Mouse (Mus musculus) liver, embryonic 12.5 days (tissue): Measurements from ENCODE around the gene Vamp2. TPM values are rescaled to one million over a fixed set of nuclear protein-coding genes. Genes with fewer than 3 reads are reported as not detected.

Source experiments
- ATAC-seq: fragments of 200-750 bp; cut with Nextera tagmentation; 2 replicates; pipeline ENCODE4 v1.8.0; 2017; ENCODE audit warnings: moderate number of reproducible peaks, mild to moderate bottlenecking, moderate library complexity
- H3K27ac ChIP-seq: fragments of 300-500 bp; sonication (generic); 2 replicates; pipeline ENCODE4 v1.5.1; 2016; ENCODE audit warnings: mild to moderate bottlenecking
- H3K27me3 ChIP-seq: fragments of 300-500 bp; sonication (generic); replicated peaks from 2 replicates; pipeline ENCODE4 v1.6.1; 2016; ENCODE audit warnings: mild to moderate bottlenecking, moderate library complexity
- H3K36me3 ChIP-seq: fragments of 300-500 bp; sonication (generic); 2 replicates; pipeline ENCODE4 v1.6.1; 2016; ENCODE audit warnings: mild to moderate bottlenecking, moderate library complexity
- H3K4me1 ChIP-seq: fragments of 300-500 bp; sonication (generic); 2 replicates; pipeline ENCODE4 v1.6.1; 2016
- H3K4me2 ChIP-seq: fragments of 300-500 bp; sonication (generic); 2 replicates; pipeline ENCODE4 v1.6.1; 2016; ENCODE audit warnings: mild to moderate bottlenecking, moderate library complexity
- H3K4me3 ChIP-seq: fragments of 300-500 bp; sonication (generic); 2 replicates; pipeline ENCODE4 v1.5.1; 2016; ENCODE audit warnings: mild to moderate bottlenecking, moderate library complexity
- H3K9ac ChIP-seq: fragments of 300-500 bp; sonication (generic); 2 replicates; pipeline ENCODE4 v1.6.1; 2016; ENCODE audit warnings: mild to moderate bottlenecking, moderate library complexity
- H3K9me3 ChIP-seq: fragments of 300-500 bp; sonication (generic); replicated peaks from 2 replicates; pipeline ENCODE4 v1.6.1; 2016; ENCODE audit warnings: mild to moderate bottlenecking, moderate library complexity
- WGBS: fragments of 180-500 bp; shearing (Covaris S2); methylation state at CpG from one replicate; pipeline ENCODE4 v1.1.7; 2016; ENCODE audit not compliant: insufficient replicate concordance; 5-methylcytosine and 5-hydroxymethylcytosine counted together
- polyA plus RNA-seq: library from polyadenylated mRNA; unstranded; fragments of >200 nt; fragmentation: Nextera tagmentation; extraction: Ambion mirVana; gene quantifications from 2 replicates; pipeline ENCODE4 v1.2.1, GENCODE M21; 2016

The Vamp2 gene
- polyA plus RNA-seq, 1 experiment from 2014 or later: 26.3 TPM

DNA sequence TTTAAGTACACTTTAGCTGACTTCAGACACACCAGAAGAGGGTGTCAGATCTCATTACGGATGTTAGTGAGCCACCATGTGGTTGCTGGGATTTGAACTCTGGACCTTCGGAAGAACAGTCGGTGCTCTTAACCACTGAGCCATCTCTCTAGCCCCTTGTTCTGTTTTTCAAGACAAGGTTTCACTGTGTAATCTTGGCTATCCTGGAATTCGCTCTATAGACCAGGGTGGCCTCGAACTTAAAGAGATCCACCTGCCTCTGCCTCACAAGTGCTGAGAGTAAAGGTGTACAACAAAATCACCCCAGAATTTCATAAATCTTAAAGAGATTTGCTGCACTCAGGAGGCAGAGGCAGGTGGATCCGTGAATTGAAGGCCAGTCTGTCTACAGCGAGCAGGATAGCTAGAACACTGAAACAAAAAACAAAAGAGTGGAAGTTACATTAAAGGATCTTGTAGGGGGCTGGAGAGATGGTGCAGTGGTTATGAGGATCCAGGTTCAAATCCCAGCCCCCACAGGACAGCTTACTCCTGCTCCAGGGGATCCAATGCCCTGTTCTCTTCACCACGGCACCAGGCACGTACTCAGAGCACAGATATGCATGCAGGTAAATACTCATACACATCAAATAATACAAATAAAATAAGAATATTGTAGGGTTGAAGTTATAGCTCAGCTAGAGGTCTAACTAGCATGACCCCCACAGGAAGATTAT lies 12.4 kb upstream of the Vamp2 start:
- no peak overlapping the region for H3K4me2 ChIP-seq
- no peaks in the 10 kb centered on the region for H3K27me3 ChIP-seq
- no peak overlapping the region for H3K9ac ChIP-seq
- ATAC-seq: no peak
- no peak overlapping the region for H3K27ac ChIP-seq
- WGBS: 26% methylated on average over 9 of the region's 9 CpGs
- no peaks in the 10 kb centered on the region for H3K36me3 ChIP-seq
- no peaks in the 10 kb centered on the region for H3K9me3 ChIP-seq
- H3K4me1 ChIP-seq: peaks cover 57% of the 10 kb centered on the region
- H3K4me3 ChIP-seq: no peak overlapping the region

DNA sequence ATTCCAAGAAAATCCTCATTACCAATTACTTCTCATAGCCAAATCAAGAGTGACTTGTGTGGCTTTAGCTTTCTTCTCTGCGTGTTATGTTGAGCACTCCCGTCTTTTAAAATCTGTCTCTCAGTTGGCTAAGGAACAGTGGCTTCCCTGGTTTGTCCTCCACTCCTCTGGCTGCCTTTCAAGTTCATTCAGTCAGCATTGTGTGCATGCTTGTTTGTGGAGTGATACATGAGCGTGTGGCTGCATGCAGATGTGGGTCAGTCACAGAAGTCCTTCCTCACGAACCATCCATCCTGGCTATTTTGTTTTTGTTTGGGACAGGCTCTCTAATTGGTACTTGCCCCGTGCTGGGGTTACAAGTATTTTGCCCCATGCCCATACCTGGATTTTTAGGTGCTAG lies 11.7 kb upstream of the Vamp2 start:
- 69% methylated on average over 5 of the region's 5 CpGs for WGBS
- ATAC-seq: no peak
- Histone ChIP-seq H3K9ac (no peak overlapping the region), H3K4me3 (no peak overlapping the region), H3K27ac (no peak overlapping the region), H3K9me3 (no peaks in the 10 kb centered on the region), H3K36me3 (no peaks in the 10 kb centered on the region), H3K27me3 (no peaks in the 10 kb centered on the region), H3K4me2 (no peak overlapping the region), H3K4me1 (peaks cover 51% of the 10 kb centered on the region)

DNA sequence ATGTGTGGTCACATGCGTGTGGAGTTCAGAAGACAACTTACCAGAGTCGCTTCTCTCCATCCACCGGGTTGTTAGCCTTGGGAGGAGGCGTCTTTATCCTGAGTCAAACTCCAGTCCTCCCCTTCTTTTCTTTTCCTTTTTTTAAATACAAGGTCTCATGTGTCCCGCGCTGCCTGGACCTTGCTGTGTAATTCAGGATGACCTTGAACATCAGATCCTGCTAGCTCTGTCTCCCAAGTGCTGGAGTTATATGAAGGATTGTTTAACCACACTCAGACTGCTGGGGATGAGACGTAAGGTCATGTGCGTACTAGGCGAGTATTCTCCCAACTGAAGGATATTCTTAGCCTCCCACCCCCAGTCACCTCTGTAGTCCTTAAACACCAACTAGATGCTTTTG lies 11.0 kb upstream of the Vamp2 start:
- Histone ChIP-seq H3K4me2 (no peak overlapping the region), H3K9ac (no peak overlapping the region), H3K4me1 (peaks cover 43% of the 10 kb centered on the region), H3K36me3 (no peaks in the 10 kb centered on the region), H3K27me3 (no peaks in the 10 kb centered on the region), H3K4me3 (no peak overlapping the region), H3K27ac (no peak overlapping the region), H3K9me3 (no peaks in the 10 kb centered on the region)
- WGBS: 69% methylated on average over 9 of the region's 9 CpGs
- ATAC-seq: no peak

DNA sequence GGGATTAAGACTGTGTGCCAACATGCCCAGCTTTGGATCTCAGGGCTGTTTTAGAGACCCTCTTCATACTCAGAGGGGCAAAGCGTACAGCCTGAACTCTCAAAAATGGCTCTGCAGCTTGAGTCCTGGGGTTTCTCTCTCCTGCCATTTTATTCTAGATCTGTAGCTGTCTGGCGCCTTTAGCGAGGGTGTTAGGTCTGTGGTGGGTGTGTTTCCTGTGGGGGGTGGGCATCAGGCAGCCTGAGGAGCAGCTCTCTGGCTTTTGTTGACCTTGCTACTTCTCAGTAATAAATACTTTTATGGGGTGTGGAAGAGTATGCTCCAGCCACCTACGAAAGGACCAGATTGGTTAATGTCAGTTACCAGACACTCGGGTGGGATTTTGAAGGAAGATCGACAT lies 10.2 kb upstream of the Vamp2 start:
- no peak overlapping the region for H3K27ac ChIP-seq
- H3K4me1 ChIP-seq: peaks cover 38% of the 10 kb centered on the region
- no peak overlapping the region for H3K9ac ChIP-seq
- no peaks in the 10 kb centered on the region for H3K27me3 ChIP-seq
- H3K4me2 ChIP-seq: no peak overlapping the region
- WGBS: 68% methylated on average over 6 of the region's 6 CpGs
- no peaks in the 10 kb centered on the region for H3K9me3 ChIP-seq
- no peak overlapping the region for H3K4me3 ChIP-seq
- no peaks in the 10 kb centered on the region for H3K36me3 ChIP-seq
- no peak for ATAC-seq

DNA sequence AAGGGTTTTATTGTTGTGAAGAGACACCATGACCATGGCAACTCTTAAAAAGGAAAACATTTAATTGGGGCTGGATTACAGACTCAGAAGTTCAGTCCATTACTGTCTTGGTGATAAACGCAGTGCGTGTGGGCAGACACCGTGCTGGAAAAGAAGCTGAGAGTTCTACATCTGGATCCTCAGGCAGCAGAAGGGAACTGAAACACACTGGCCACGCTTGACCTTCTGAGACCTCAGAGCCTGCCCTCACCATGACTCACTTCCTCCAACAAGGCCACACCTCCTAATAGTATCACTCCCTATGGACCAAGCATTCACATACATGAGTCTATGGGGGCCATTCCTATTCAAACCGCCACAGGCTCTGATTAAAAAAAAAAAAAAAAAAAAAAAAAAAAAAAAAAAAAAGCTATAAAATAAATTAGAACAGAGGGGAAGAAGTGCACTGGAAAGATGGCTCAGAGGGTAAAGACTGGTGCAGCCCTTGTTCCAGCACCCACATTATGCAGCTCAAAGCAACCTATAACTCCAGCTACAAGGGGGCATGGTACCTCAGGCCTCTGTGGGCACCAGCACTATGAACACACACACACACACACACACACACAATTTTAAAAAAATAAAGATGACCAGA lies 9.4 kb upstream of the Vamp2 start:
- no peak overlapping the region for H3K4me3 ChIP-seq
- peaks cover 30% of the 10 kb centered on the region for H3K4me1 ChIP-seq
- no peaks in the 10 kb centered on the region for H3K9me3 ChIP-seq
- H3K36me3 ChIP-seq: no peaks in the 10 kb centered on the region
- no peak overlapping the region for H3K4me2 ChIP-seq
- no peak for ATAC-seq
- H3K27me3 ChIP-seq: no peaks in the 10 kb centered on the region
- H3K9ac ChIP-seq: no peak overlapping the region
- WGBS: 46% methylated on average over 5 of the region's 5 CpGs
- H3K27ac ChIP-seq: 0 out of 2 replicates have a peak overlapping the region, but pooled peaks have one; percentile 9

DNA sequence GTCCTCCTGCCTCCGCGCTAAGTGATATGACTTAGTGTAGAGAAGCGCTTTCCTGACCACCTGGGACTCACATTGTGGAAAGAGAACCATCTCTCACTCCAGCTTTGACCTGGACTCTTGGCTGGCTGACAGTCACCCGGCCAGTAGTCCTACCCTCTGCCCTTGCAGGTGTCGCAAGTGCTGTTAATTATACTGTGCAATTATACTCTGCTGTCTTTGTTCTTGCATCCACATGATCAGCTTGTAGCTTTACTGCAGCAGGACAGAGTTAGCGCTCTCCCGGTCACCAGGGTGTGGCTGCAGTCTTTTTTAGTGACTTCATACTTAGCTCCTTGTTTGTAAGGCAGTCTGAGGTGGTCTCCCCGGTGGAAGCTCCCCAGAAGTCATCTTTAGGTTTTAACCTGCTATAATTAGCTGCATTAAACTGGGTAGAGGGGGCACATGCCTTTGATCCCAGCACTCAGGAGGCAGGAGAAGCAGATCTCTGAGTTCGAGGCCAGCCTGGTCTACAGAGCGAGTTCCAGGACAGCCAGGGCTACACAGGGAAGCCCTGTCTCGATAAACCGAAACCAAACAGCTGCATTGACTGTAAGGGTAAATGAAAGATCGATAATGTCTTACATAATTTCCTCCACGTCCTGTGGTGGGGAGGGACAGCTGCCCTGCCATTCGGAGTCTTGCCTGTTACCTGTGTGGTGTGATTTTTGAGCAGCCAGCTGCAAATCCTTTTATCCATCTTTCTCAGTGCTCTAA lies 8.0 kb upstream of the Vamp2 start:
- WGBS: 69% methylated on average over 15 of the region's 15 CpGs
- no peak for ATAC-seq

DNA sequence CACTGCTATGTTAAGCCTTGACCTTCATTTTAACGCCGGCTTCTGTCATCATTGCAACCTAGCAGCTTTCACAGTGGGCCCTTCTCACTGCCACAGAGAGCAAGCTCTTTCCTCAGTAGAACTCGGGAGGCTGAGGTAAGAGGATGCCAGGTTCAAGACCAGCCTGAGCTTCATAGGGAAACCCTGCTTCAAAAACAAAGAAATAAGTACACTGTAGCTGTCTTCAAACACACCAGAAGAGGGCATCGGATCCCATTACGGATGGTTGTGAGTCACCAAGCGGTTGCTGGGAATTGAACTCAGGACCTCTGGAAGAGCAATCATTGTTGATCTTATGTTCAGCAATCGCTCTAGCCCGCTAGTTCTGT lies 7.5 kb upstream of the Vamp2 start:
- Histone ChIP-seq H3K27ac (no peak overlapping the region), H3K4me2 (no peak overlapping the region), H3K4me1 (peaks cover 17% of the 10 kb centered on the region; the same call in 1 of the 2 replicates), H3K36me3 (no peaks in the 10 kb centered on the region), H3K27me3 (no peaks in the 10 kb centered on the region), H3K9ac (no peak overlapping the region), H3K4me3 (no peak overlapping the region), H3K9me3 (no peaks in the 10 kb centered on the region)
- no peak for ATAC-seq
- 79% methylated on average over 8 of the region's 8 CpGs for WGBS

More for the DNA sequence above, 8.0 kb upstream of the Vamp2 start:
- Histone ChIP-seq H3K9ac (no peak overlapping the region), H3K9me3 (no peaks in the 10 kb centered on the region), H3K4me2 (no peak overlapping the region), H3K27me3 (no peaks in the 10 kb centered on the region), H3K36me3 (no peaks in the 10 kb centered on the region), H3K4me1 (peaks cover 18% of the 10 kb centered on the region; the same call in 1 of the 2 replicates), H3K27ac (no peak overlapping the region), H3K4me3 (no peak overlapping the region)

DNA sequence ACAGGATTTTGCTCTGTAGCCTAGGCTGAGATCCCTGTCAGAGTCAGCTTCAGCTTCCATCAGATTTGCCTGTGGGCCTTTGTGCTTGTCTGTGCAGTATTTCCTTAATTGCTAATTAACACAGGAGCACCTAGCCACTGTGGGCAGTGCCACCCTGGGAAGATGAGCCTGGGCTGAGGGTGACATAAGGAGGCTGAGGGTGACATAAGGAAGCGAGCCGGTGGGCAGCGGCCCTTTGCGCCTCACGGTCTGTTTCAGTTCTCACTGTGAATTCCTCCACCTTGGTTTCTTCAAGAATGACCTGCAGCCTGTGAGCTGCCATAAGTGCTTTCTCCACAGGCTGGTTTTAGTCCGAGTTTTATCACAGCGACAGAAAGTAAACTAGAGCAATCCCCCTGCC lies 6.7 kb upstream of the Vamp2 start:
- ATAC-seq: no peak
- Histone ChIP-seq H3K9me3 (no peaks in the 10 kb centered on the region), H3K36me3 (no peaks in the 10 kb centered on the region), H3K4me1 (0 out of 2 replicates have a peak, but pooled peaks cover 9% of the 10 kb centered on the region), H3K4me2 (no peak overlapping the region), H3K27me3 (no peaks in the 10 kb centered on the region), H3K9ac (no peak overlapping the region), H3K4me3 (no peak overlapping the region), H3K27ac (no peak overlapping the region)
- 75% methylated on average over 7 of the region's 7 CpGs for WGBS

DNA sequence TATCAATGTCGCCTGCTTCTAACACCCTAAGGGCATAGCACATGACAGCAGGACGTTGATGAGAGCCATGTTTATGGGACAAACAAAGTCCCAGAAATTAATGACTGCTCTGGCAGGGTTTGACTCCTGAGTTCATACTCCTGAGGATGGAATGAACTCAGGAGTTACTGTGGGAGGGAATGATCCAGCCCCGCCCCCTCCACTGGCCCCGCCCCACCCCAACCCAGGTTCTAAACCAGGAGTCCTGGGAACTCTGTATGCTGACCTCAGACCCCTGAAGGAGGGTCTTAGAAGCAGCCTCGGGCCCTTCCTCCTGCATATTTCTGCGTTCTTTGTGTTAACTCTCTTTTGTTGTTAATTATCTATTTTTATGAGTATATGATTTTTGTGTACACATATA lies 2.7 kb upstream of the Vamp2 start:
- no peaks in the 10 kb centered on the region for H3K9me3 ChIP-seq
- H3K9ac ChIP-seq: no peak overlapping the region
- peaks cover 39% of the 10 kb centered on the region for H3K4me1 ChIP-seq
- no peak overlapping the region for H3K4me2 ChIP-seq
- no peaks in the 10 kb centered on the region for H3K27me3 ChIP-seq
- no peak overlapping the region for H3K27ac ChIP-seq
- no peak overlapping the region for H3K4me3 ChIP-seq
- WGBS: 63% methylated on average over 6 of the region's 6 CpGs
- ATAC-seq: no peak
- peaks cover 12% of the 10 kb centered on the region for H3K36me3 ChIP-seq

DNA sequence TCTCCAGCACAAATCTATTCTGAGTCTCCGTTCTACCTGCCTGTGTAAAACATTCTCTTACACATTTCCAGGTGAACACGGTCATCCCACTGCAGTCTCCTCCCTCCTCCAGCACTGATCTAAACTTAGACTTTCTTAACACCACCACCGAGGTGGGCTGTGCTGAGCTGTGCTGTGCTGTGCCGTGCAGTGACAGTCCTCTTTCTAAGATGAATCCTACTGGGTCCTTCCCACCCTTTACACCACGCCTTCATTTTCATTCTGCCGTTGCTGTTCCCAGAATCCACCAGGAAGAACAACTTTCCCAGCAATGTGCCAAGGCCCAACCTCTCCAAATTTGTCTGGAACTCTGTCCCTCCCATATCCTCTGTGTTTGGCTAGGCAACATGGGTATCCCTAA lies 1.9 kb upstream of the Vamp2 start:
- Histone ChIP-seq H3K4me2 (no peak overlapping the region), H3K4me3 (no peak overlapping the region), H3K9me3 (no peaks in the 10 kb centered on the region), H3K9ac (no peak overlapping the region), H3K4me1 (peaks cover 43% of the 10 kb centered on the region), H3K36me3 (peaks cover 20% of the 10 kb centered on the region), H3K27ac (no peak overlapping the region), H3K27me3 (no peaks in the 10 kb centered on the region)
- 52% methylated on average over 6 of the region's 6 CpGs for WGBS
- ATAC-seq: no peak

DNA sequence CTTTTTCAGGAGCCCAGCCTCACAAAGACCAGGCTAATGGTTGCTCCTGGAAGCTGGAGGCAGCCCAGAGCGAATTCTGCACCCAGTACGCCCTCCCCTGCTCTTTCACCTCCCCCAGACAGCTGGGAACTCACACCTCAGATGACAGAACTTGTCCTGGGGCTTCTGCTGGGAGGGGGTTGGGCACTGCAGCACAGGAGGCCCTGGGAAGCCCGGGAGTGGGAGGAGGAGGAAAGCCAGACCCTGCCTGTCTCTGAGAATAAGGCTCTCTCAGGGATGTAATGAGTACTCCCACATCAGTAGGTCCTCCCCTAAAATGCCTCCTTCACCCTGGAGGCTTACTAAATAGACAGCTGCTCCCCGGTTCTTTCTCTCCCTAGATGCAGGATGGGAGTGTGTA lies 1.2 kb upstream of the Vamp2 start:
- no peak for ATAC-seq
- no peaks in the 10 kb centered on the region for H3K9me3 ChIP-seq
- 0 out of 2 replicates have a peak overlapping the region, but pooled peaks have one; percentile 33 for H3K27ac ChIP-seq
- peaks cover 26% of the 10 kb centered on the region for H3K36me3 ChIP-seq
- peaks cover 49% of the 10 kb centered on the region for H3K4me1 ChIP-seq
- no peak overlapping the region for H3K4me2 ChIP-seq
- 49% methylated on average over 4 of the region's 4 CpGs for WGBS
- no peaks in the 10 kb centered on the region for H3K27me3 ChIP-seq
- no peak overlapping the region for H3K4me3 ChIP-seq
- H3K9ac ChIP-seq: peak overlapping the region; percentile 10; the same call in 1 of the 2 replicates

DNA sequence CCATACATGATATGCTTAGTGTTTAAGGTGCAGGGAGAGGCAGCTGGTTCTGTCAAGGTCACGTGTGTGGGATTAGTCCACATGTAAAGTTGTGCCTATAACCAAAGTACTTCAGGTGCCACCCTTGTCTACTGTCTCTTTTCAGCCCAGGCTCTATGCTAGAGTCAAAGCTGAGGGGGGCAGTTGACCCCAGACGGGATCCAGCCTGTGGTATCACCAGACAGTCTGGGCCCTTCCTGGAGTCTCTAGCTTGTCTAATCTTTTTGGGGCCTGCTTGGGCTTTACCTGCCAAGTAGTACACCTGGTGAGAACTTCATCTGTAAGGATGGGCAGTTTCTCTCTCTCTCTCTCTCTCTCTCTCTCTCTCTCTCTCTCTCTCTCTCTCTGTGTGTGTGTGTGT lies 693 bp upstream of the Vamp2 start:
- H3K9ac ChIP-seq: peak overlapping the region; percentile 100
- no peak for ATAC-seq
- H3K36me3 ChIP-seq: peaks cover 28% of the 10 kb centered on the region
- 0 out of 2 replicates have a peak overlapping the region, but pooled peaks have one; percentile 96 for H3K27ac ChIP-seq
- no peaks in the 10 kb centered on the region for H3K27me3 ChIP-seq
- 50% methylated on average over 2 of the region's 2 CpGs for WGBS
- H3K4me3 ChIP-seq: peak overlapping the region; percentile 100
- no peaks in the 10 kb centered on the region for H3K9me3 ChIP-seq
- H3K4me1 ChIP-seq: peaks cover 52% of the 10 kb centered on the region
- H3K4me2 ChIP-seq: peak overlapping the region; percentile 98
